Mouse (Mus musculus) lung, adult 18-20 months (tissue): ENCODE measurements at regions not wholly inside any gene's neighbourhood (a gene's known extent, or its start where the extent isn't known, plus 50 kb on each side); places are given as distances from the start of the nearest gene placed in this dataset.
A peak's percentile ranks its signal among the peaks of the same experiment; 100 is the strongest.

Source experiments
- DNase-seq, 2 experiments: peaks; one replicate each; pipeline ENCODE4 v3.0.0; 2022; ENCODE audit warnings: mixed read lengths in 2 of 2

- DNase-seq, result no peak
Measured at GRCm38 (mm10) chr16:86894333-86894732, 459.7 kb upstream of the N6amt1 start.

GRCm38 (mm10) chr16:86888421-86888820 is 465.6 kb upstream of the N6amt1 start:
- DNase-seq, result no peak

- no peak for DNase-seq
Measured at GRCm38 (mm10) chr16:86887605-86888004, 466.4 kb upstream of the N6amt1 start.

DNA sequence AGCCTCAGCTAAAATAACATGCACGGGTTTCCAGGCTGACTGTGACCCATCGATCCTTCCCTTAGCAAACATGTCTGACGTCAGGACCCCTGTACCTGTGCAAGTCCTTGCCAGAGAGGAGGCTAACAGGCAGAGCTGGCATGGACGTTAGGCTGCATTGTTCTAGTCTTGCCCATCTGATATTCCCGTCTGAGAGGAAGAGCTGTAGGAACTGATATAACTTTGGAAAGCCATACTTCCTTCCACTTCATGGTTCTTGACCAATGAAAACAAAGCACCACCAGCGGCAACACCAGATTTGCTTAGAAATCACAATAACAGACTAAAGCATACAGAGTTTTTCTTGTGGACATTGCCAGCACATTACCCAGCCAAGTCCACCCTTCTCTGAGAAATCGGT is 470.1 kb upstream of the N6amt1 start:
- DNase-seq, result peak; percentile 11 to 17

DNA sequence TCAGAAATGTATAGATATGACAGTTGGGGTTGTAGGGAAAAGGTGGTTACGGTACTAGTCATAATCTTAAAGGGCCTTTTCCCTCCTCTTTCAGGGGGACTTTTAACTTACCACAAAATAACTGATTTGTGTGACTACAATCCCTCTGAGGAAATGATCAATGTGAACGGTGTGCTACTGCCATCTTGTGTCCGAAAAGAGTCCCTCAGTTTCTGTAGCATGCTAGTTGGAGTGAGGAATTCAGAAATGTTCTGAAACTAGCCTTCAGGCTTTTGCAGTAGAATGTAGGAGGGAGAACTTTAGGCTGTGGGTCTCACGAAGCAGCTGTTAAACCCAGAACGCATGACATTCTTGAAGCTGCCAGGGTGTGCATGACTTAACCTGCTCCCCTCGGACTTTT is 471.5 kb upstream of the N6amt1 start:
- peak; percentile 22 to 48 for DNase-seq

GRCm38 (mm10) chr16:86881583-86881982 is 472.4 kb upstream of the N6amt1 start:
- no peak for DNase-seq

DNA sequence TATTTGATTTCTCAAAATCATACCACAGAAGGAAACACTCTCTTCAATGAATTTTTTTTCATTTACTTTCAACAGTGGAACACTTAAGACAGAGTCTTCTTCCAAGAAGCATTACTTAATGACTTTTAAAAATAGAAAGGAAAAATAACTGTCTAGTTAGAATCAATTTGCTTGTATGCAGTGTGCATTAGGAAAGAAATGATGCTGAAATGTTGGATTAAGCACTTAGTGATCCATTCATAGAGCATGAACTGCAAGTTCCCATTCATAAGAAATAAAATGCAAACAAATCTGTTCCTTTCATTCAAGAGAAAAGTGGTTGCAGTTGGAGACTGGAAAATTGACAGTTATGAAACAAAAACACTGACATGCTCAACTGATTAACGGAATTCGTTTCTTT is 493.2 kb upstream of the N6amt1 start:
- no peak for DNase-seq

DNA sequence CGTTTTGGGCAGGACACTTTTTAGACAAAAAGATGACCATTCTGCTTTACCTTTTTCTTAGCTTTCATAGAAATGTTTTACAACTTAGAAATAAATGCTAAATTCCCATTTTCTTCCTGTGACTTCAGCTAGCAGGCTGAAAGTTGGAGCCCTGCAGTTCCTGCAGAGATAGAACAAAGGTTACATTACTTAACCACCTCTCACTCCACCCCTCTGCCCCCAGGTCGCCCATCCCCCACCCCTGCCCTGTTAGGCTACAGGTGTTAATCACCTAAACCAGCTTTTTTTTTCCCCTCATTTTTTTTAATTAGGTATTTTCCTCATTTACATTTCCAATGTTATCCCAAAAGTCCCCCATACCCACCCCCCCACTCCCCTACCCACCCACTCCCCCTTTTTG is 498.1 kb upstream of the N6amt1 start:
- DNase-seq, result no peak

- no peak for DNase-seq
Measured at GRCm38 (mm10) chr16:86855312-86855711, 498.7 kb upstream of the N6amt1 start.

GRCm38 (mm10) chr16:86853398-86853797 is 500.6 kb upstream of the N6amt1 start:
- DNase-seq, result no peak

GRCm38 (mm10) chr16:86838457-86839337 is 515.3 kb upstream of the N6amt1 start:
- DNase-seq, result peak in 1 of 2 experiments; percentile 23

DNA sequence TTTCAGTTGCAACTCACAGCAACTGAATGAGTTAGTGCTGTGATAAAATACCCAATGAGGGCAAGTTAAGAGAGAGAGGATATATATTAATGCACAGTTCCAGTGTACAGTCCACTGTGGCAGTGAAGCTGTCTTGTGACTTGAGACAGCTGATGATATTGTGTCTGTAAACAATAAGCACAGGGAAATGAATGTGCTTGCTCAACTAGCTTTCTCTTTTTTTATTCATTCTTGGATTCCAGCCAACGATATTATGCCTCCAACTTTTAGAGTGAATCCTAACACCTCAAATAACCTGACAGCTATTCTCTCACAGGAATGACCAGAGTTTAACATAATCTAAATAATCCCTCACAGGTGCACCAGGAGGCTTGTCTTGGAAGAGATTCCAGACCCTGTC is 526.3 kb upstream of the N6amt1 start:
- DNase-seq, result no peak

DNA sequence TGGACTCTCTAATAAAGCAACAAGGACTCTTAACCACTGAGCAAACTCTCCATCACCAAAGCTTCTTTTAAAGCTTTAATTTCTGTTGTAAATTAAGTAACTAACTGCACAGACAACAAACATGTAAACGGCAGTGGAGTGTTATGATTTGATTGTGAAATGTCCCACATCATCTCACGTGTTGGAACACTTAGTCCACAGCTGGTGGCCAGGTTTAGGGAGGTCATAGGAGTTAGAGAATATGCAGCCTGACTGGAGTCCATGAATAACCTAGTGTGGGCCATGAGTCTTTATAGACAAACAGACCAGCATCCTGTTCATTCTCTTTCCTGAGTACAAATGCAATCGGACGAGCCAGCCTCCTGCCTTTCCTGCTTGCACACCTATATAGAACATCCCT is 527.3 kb upstream of the N6amt1 start:
- peak; percentile 13 to 39 for DNase-seq

GRCm38 (mm10) chr16:86823496-86823895 is 530.5 kb upstream of the N6amt1 start:
- no peak for DNase-seq

DNA sequence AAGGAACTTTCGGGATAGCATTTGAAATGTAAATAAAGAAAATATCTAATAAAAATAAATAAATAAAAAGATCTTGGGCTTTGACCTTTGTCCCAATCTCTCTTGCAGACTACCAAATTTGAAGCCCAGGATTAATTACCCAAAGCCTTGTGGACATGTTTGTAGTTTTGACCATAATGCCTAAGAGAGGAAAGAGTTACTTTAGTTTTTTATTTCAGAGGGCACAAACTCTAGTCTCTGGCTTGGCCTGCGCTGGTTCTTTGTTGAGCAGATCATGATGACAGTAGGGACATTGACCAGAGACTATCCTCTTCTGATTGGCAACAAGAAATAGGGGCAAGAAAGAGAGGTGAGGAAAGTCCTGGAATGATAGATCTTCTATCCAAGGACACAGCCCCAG is 532.4 kb upstream of the N6amt1 start:
- no peak for DNase-seq

GRCm38 (mm10) chr16:86818639-86819038 is 535.3 kb upstream of the N6amt1 start:
- peak in 1 of 2 experiments; percentile 8 for DNase-seq

DNA sequence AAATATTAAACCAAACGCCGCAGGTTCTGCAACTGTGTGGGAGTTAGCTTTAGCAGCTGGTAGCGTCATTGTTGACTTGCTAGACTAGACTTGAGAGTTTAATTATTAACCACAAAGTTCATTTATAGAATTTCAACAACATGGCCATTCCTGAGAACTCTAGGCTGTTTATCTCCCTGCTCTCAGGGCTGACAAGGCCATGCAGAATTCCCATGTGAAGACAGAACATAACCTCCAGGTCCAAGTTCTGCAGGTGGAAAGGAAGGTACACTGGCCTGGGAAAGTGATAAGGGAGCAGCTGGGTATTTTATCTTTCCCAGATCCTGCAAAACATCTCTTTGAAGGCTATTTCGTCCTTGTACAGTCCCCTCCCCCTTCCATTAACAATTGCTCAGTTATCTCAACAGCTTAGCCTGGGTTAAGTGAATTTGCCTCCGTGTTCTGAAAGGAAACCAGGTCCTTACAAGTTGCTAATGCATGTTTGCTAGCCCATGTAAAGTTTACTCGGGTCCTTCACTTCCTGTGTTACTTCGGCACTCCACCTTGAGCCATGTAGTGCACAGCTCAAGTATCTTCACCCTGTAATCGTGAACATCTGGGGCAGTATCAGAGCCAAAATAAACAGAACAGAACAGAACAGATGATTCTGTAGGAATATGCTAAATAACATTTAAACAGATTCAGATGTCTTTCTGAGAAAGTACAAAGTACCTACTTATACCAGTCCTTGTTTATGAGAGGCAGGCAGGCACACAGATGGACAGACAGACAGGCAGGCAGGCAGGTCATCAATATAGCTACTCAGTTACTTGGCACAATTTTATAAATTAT is 537.0 kb upstream of the N6amt1 start:
- DNase-seq, result no peak

DNA sequence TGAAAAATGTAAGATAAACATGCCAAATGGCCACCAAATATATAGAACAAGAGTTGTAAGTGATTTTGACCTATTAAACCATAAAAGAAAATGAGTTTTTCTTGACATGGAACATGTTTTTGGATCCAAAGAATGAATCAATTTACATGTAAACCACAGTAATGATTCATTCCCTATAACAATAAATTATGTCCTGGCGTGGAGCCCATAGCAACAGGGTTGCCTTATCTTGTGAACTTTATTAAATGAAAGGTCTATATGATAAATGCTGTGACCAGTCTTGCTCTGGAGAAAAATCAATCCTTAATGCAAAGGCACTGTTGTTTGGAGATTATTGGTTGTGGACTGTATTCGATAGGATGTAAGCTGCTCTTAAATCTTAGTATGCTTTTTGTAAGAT is 538.0 kb upstream of the N6amt1 start:
- DNase-seq, result no peak

- DNase-seq, result no peak
Measured at GRCm38 (mm10) chr16:86812692-86813091, 541.3 kb upstream of the N6amt1 start.

- DNase-seq, result no peak
Measured at GRCm38 (mm10) chr16:86808644-86809324, 545.2 kb upstream of the N6amt1 start.

DNA sequence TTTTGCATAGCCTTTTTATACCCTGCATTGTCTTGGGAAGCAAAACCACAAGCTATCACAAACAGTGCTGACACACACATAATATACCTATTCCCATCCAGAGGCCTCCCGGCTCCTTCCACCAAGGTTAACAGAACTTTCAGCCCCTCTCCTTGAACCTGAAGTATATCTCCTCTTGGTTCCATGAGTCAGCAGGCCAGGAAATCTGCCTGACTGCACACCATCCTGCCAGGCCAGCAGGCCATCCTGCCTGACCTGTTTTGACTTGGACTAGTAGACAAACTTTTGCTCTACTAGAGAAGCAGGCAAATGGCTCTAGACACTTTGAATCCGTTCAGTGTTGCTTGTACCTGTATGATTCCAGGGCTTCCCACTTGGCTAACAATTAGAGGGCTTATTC is 547.6 kb upstream of the N6amt1 start:
- no peak for DNase-seq

- no peak for DNase-seq
Measured at GRCm38 (mm10) chr16:86776086-86776485, 577.9 kb upstream of the N6amt1 start.

GRCm38 (mm10) chr16:86772586-86772985 is 581.4 kb upstream of the N6amt1 start:
- DNase-seq, result no peak
